Mouse (Mus musculus) megakaryocyte, embryonic 14.5 days (primary cell): Measurements from ENCODE around the gene Scyl1. TPM values are rescaled to one million over a fixed set of nuclear protein-coding genes. Genes with fewer than 3 reads are reported as not detected.
A peak's percentile ranks its signal among the peaks of the same experiment; 100 is the strongest.

Experiments
- H3K27me3 ChIP-seq: replicated peaks from 2 replicates; pipeline ENCODE3; 2012; ENCODE audit warnings: inconsistent platforms
- H3K36me3 ChIP-seq: replicated peaks from 2 replicates; pipeline ENCODE3; 2012; ENCODE audit warnings: low read length, inconsistent platforms, mixed read lengths
- H3K4me1 ChIP-seq: 2 replicates; pipeline ENCODE4 v1.6.1; 2012; ENCODE audit warnings: inconsistent platforms
- H3K4me3 ChIP-seq: replicated peaks from 2 replicates; pipeline ENCODE3; 2012; ENCODE audit warnings: moderate library complexity, mild to moderate bottlenecking, inconsistent platforms
- H3K9me3 ChIP-seq: 2 replicates; pipeline ENCODE4 v1.6.1; 2012; ENCODE audit warnings: inconsistent platforms
- FLI1 ChIP-seq: IDR thresholded peaks from 2 replicates; pipeline ENCODE4 v1.6.1; 2012; ENCODE audit warnings: low read length, inconsistent platforms, mixed read lengths
- GATA1 ChIP-seq: IDR thresholded peaks from 3 replicates; pipeline ENCODE4 v1.6.1; 2012; ENCODE audit warnings: mixed read lengths, low read length, inconsistent platforms, borderline replicate concordance
- polyA plus RNA-seq: library from polyadenylated mRNA; stranded (reverse); fragments of >175 nt; gene quantifications from 2 replicates; pipeline ENCODE4 v1.2.3, GENCODE M21; 2012; ENCODE audit warnings: low replicate concordance; ENCODE audit not compliant: insufficient read depth

Scyl1 gene
- polyA plus RNA-seq, 1 experiment = 71.8 TPM

DNA sequence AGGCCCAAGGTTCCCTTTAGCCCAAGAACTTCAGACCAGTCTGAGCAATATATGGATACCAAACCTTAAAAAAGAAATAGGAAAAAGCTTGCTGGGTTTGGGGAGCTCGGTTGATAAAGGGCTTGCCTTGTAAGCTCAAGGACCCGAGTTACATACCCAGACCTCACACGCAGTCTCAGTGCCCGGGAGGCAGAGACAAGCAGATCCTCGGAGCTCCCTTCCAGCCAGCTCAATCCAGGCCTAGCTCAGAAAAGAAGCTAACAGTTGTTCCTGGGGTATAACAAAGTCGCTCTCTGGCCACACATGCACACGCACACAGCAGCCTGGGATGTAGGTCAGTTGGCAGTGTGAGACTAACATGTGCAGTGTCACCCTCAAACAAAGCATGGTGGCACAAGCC is 16.7 kb upstream of the Scyl1 start:
- Histone ChIP-seq H3K9me3 (no peaks in the 10 kb centered on the region), H3K4me3 (peak overlapping the region; percentile 38), H3K36me3 (no peaks in the 10 kb centered on the region), H3K4me1 (peaks cover 44% of the 10 kb centered on the region), H3K27me3 (no peaks in the 10 kb centered on the region)
- TF ChIP-seq GATA1 = no peak
- TF ChIP-seq FLI1 = no peak

- Histone ChIP-seq H3K4me1 (peaks cover 40% of the 10 kb centered on the region), H3K4me3 (peak overlapping the region; percentile 85), H3K9me3 (no peaks in the 10 kb centered on the region), H3K27me3 (no peaks in the 10 kb centered on the region), H3K36me3 (no peaks in the 10 kb centered on the region)
- TF ChIP-seq FLI1 (no peak), GATA1 (no peak)
Measured at GRCm38 (mm10) chr19:5787128-5787635, 16.0 kb upstream of the Scyl1 start.

DNA sequence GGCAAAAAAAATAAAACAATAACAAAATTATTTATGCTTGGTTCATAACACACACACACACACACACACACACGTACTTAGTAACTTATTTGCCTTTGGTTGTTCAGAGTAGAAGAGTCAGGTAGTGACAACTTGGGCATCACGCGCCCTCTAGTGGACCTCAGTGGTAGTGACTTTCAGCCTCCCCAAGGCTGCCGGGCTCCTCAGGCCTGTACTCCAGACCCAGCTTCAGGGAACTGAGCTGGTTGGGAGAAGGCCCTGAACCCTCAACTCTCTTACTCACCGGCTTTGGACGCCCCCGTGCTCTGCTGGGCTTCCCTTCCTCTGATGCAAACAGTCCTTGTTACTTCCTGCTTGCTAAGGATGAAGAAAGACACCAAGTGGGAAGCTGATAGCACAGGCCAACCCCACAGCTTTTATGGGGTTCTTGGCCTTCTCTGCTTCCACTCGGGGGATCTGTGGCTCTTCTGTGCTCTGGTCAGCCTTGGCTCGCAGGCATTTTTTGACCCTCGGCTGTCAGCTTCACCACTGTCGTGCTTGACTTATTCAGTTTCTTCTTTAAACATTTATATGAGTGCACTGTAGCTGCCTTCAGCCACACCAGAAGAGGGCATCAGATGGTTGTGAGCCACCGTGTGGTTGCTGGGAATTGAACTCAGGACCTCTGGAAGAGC is 15.4 kb upstream of the Scyl1 start:
- peak overlapping the region; percentile 81 for H3K4me3 ChIP-seq
- peaks cover 40% of the 10 kb centered on the region for H3K4me1 ChIP-seq
- TF ChIP-seq GATA1 (no peak), FLI1 (no peak)
- H3K9me3 ChIP-seq = no peaks in the 10 kb centered on the region
- H3K36me3 ChIP-seq = no peaks in the 10 kb centered on the region
- no peaks in the 10 kb centered on the region for H3K27me3 ChIP-seq

DNA sequence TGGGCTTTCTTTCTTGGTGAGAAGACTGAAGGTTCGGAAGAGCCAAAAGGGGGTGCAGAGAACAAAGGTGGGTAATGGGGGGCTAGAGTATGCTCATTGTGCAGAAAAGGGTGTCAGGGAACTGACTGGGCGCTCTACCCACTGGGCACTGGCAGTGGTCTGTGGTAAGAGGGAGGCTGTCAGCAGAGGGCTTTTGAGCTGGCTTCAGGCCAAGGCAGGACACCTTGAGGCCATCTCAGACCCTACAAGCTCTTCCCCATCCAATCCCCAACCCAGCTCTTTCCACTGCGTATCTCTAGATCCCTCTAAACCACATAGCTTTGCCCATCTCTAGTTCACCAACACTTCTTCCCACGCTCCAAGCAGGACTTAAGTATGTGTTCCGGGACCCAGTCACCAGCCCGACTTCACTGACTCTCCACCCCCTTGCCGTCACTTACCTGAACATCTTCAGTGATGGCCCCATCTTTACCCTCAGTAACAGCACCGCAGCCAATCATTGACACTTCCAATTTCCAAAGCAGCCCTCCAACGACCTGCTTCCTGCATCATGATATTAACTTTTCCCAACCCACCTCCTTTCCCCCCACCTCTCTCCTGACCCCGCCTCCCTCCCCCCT is 13.8 kb upstream of the Scyl1 start:
- H3K36me3 ChIP-seq = no peaks in the 10 kb centered on the region

GRCm38 (mm10) chr19:5782121-5782520 is 10.9 kb upstream of the Scyl1 start:
- Histone ChIP-seq H3K4me1 (peaks cover 38% of the 10 kb centered on the region), H3K36me3 (no peaks in the 10 kb centered on the region), H3K27me3 (peaks cover 2% of the 10 kb centered on the region), H3K4me3 (no peak overlapping the region), H3K9me3 (no peaks in the 10 kb centered on the region)
- TF ChIP-seq FLI1 = no peak
- no peak for TF ChIP-seq GATA1

More for the DNA sequence above, 13.8 kb upstream of the Scyl1 start:
- no peak overlapping the region for H3K4me3 ChIP-seq
- no peak for TF ChIP-seq GATA1
- TF ChIP-seq FLI1 = no peak
- peaks cover 40% of the 10 kb centered on the region for H3K4me1 ChIP-seq
- no peaks in the 10 kb centered on the region for H3K27me3 ChIP-seq
- H3K9me3 ChIP-seq = no peaks in the 10 kb centered on the region

GRCm38 (mm10) chr19:5781532-5781931 is 10.3 kb upstream of the Scyl1 start:
- no peak for TF ChIP-seq FLI1
- no peak for TF ChIP-seq GATA1
- Histone ChIP-seq H3K36me3 (no peaks in the 10 kb centered on the region), H3K9me3 (no peaks in the 10 kb centered on the region), H3K27me3 (peaks cover 2% of the 10 kb centered on the region), H3K4me1 (peaks cover 32% of the 10 kb centered on the region), H3K4me3 (no peak overlapping the region)

GRCm38 (mm10) chr19:5780203-5780602 is 9.0 kb upstream of the Scyl1 start:
- no peak overlapping the region for H3K4me3 ChIP-seq
- no peak for TF ChIP-seq FLI1
- no peak for TF ChIP-seq GATA1
- no peaks in the 10 kb centered on the region for H3K36me3 ChIP-seq
- H3K27me3 ChIP-seq = peaks cover 4% of the 10 kb centered on the region
- no peaks in the 10 kb centered on the region for H3K9me3 ChIP-seq
- H3K4me1 ChIP-seq = peaks cover 25% of the 10 kb centered on the region

GRCm38 (mm10) chr19:5778312-5778711 is 7.1 kb upstream of the Scyl1 start:
- no peaks in the 10 kb centered on the region for H3K9me3 ChIP-seq
- peaks cover 20% of the 10 kb centered on the region for H3K4me1 ChIP-seq
- TF ChIP-seq GATA1 (no peak), FLI1 (no peak)
- H3K4me3 ChIP-seq = no peak overlapping the region
- peaks cover 4% of the 10 kb centered on the region for H3K27me3 ChIP-seq
- no peaks in the 10 kb centered on the region for H3K36me3 ChIP-seq

- Histone ChIP-seq H3K36me3 (no peaks in the 10 kb centered on the region), H3K9me3 (no peaks in the 10 kb centered on the region), H3K4me1 (peaks cover 20% of the 10 kb centered on the region), H3K27me3 (peaks cover 4% of the 10 kb centered on the region), H3K4me3 (no peak overlapping the region)
- no peak for TF ChIP-seq FLI1
- no peak for TF ChIP-seq GATA1
Measured at GRCm38 (mm10) chr19:5777387-5778032, 6.3 kb upstream of the Scyl1 start.

DNA sequence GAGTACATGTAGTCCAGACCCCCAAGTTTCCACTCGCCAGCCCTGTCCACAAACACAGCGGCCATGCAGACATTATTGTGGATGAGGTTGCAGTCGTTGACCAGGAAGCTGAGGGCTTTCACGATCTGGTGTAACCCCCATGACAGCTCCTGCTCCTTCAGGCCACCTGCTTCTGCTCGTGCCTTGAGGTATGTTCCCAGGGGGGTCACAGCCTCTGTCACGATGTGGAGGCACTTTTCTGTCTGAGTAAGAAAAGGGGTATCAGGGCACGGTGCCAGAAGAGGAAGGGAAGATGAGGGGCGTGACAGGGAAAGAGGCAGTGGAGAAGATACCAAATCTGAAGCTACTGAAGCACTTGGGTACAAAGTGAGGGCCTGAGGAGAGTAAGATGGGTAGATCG is 908 bp downstream of the Scyl1 start:
- Histone ChIP-seq H3K27me3 (no peaks in the 10 kb centered on the region), H3K4me3 (peak overlapping the region; percentile 95), H3K4me1 (peaks cover 43% of the 10 kb centered on the region), H3K9me3 (no peaks in the 10 kb centered on the region), H3K36me3 (peaks cover 50% of the 10 kb centered on the region)
- TF ChIP-seq FLI1 (no peak), GATA1 (no peak)

- Histone ChIP-seq H3K27me3 (no peaks in the 10 kb centered on the region), H3K4me1 (peaks cover 43% of the 10 kb centered on the region), H3K9me3 (no peaks in the 10 kb centered on the region), H3K36me3 (peaks cover 79% of the 10 kb centered on the region), H3K4me3 (no peak overlapping the region)
- TF ChIP-seq FLI1 (no peak), GATA1 (no peak)
Measured at GRCm38 (mm10) chr19:5767271-5767670, 3.9 kb downstream of the Scyl1 start.
